Mouse (Mus musculus): ENCODE measurements around the gene Sult1a1.
A peak's percentile ranks its signal among the peaks of the same experiment; 100 is the strongest.

Gene Sult1a1

DNA sequence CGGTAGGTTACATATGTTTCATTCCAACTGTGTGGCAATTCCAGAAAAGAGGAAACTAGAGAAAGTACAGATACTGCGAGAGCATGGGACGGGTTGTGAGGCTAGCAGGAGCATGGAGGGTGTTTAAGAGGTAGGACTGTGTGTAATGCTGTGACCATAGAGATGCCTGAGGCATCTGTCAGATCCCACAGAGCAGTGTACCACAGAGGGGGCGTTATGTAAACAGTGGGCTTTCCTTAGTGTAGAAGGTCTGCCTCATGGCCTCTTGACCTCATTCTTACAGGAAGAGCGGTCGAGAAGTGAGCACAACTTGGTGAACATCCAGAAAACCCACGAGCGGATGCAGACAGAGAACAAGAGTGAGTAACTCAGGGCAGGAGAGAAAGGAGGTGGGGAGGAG, 12.6 kb downstream of the Sult1a1 start:
- Histone ChIP-seq H3K9me3 (ENCODE audit: low read length) (no peaks in the 10 kb centered on the region), H3K36me3 (ENCODE audit: insufficient read depth, low read length) (peaks cover 76% of the 10 kb centered on the region), H3K27me3 (ENCODE audit: insufficient read depth, low read length) (no peaks in the 10 kb centered on the region), H3K4me1 (replicated peaks; ENCODE audit: low read depth, low read length) (no peaks in the 10 kb centered on the region; the same call in 1 of the 2 replicates), H3K4me3 (replicated peaks; ENCODE audit: low read length) (no peak overlapping the region)
- TF ChIP-seq POU5F1 (IDR thresholded peaks at IDR 0.05; ENCODE audit: borderline replicate concordance, low read length), result no peak
- TF ChIP-seq NANOG (IDR thresholded peaks at IDR 0.05; ENCODE audit: borderline replicate concordance, low read length), result no peak
- no peak for TF ChIP-seq CTCF (conservative IDR thresholded peaks at IDR 0.05; ENCODE audit: low read length)

DNA sequence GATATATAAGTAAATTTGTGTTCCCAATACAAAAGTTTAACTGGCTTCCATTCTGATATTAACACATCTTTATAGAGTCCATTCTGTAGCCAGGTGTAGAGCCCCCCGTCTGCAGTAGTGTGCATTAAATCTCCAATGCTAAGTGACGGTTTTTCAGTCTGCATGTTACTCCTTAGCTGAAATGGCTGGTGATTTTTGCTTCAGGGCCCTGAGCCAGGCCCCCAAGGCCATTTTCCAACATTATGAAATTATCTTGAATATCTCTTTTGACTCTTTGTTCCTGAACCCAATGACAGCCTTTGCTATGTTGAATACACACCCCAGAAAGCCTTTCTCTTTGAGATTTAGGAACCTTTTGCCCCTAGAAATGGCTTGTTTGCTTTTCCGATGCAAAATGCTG, 16.5 kb downstream of the Sult1a1 start:
- Histone ChIP-seq H3K9me3 (ENCODE audit: low read length) (no peaks in the 10 kb centered on the region), H3K36me3 (ENCODE audit: insufficient read depth, low read length) (peaks cover 50% of the 10 kb centered on the region), H3K27me3 (ENCODE audit: insufficient read depth, low read length) (no peaks in the 10 kb centered on the region), H3K4me1 (replicated peaks; ENCODE audit: low read depth, low read length) (no peaks in the 10 kb centered on the region; the same call in 1 of the 2 replicates), H3K4me3 (replicated peaks; ENCODE audit: low read length) (no peak overlapping the region)
- TF ChIP-seq NANOG (IDR thresholded peaks at IDR 0.05; ENCODE audit: borderline replicate concordance, low read length) (no peak), CTCF (conservative IDR thresholded peaks at IDR 0.05; ENCODE audit: low read length) (no peak), POU5F1 (IDR thresholded peaks at IDR 0.05; ENCODE audit: borderline replicate concordance, low read length) (no peak)

DNA sequence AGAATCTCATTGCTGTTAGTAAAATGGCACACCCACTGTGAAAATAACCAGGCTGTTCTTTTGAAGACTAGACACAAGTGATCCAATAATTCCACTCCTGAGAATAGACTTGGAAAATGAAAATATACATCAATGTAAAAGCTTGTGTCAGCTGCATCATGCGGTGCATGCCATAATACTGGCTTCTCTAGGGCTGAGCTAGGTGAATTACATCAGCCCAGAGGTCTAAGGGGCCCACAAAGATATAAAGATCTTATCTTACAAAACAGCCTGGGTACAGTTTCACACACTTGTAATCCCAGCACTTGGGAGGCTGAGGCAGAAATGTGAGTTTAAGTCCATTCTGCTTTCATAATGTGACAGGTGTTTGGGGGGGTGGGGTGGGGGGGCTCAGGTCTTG, 18.7 kb downstream of the Sult1a1 start:
- no peaks in the 10 kb centered on the region for H3K27me3 ChIP-seq (ENCODE audit: insufficient read depth, low read length)
- no peaks in the 10 kb centered on the region for H3K9me3 ChIP-seq (ENCODE audit: low read length)
- TF ChIP-seq NANOG (IDR thresholded peaks at IDR 0.05; ENCODE audit: borderline replicate concordance, low read length) (no peak), CTCF (conservative IDR thresholded peaks at IDR 0.05; ENCODE audit: low read length) (no peak), POU5F1 (IDR thresholded peaks at IDR 0.05; ENCODE audit: borderline replicate concordance, low read length) (no peak)
- H3K4me3 ChIP-seq (replicated peaks; ENCODE audit: low read length), result no peak overlapping the region
- peaks cover 28% of the 10 kb centered on the region for H3K36me3 ChIP-seq (ENCODE audit: insufficient read depth, low read length)
- no peaks in the 10 kb centered on the region for H3K4me1 ChIP-seq (replicated peaks; ENCODE audit: low read depth, low read length)

DNA sequence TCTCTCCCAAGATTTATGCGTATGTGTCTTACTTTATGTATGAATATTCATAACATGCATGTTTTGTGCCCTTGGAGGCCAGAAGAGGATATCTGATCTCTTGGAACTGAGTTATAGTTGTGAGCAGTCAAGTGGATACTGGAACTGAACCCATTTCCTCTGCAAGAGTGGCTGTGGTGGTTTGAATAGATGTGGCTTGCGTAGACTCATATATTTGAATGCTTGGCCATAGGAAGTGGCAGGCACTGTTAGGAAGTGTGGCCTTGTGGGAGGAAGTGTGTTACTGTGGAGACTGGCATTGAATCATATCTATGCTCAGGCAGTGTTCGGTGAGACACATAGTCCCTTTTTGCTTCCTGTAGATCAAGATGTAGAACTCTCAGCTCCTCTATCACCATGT, 20.5 kb downstream of the Sult1a1 start:
- H3K4me1 ChIP-seq (replicated peaks; ENCODE audit: low read depth, low read length), result no peaks in the 10 kb centered on the region
- TF ChIP-seq POU5F1 (IDR thresholded peaks at IDR 0.05; ENCODE audit: borderline replicate concordance, low read length), result no peak
- TF ChIP-seq NANOG (IDR thresholded peaks at IDR 0.05; ENCODE audit: borderline replicate concordance, low read length), result no peak
- TF ChIP-seq CTCF (conservative IDR thresholded peaks at IDR 0.05; ENCODE audit: low read length), result no peak
- H3K36me3 ChIP-seq (ENCODE audit: insufficient read depth, low read length), result peaks cover 16% of the 10 kb centered on the region; the same call in 1 of the 2 replicates
- H3K27me3 ChIP-seq (ENCODE audit: insufficient read depth, low read length), result no peaks in the 10 kb centered on the region
- H3K4me3 ChIP-seq (replicated peaks; ENCODE audit: low read length), result no peak overlapping the region
- H3K9me3 ChIP-seq (ENCODE audit: low read length), result no peaks in the 10 kb centered on the region

DNA sequence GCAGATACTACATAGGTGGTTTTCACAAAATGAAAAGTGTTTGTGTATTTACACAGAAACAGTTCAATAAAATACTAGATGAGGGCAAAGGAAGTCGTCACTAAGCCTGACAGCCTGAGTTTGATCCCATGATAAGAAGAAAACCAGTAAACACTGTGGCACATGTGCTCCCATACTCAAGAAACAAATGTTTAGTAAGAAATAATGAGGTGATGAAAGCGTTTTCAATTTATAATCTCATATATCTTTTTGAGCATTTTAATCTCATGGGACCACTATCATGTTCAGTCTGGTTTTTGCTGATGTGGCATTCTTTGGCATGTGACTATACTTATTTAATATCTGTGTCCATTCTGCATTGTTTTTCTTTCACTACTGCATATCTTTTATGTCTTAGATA, 22.2 kb downstream of the Sult1a1 start:
- no peaks in the 10 kb centered on the region for H3K27me3 ChIP-seq (ENCODE audit: insufficient read depth, low read length)
- peaks cover 15% of the 10 kb centered on the region; the same call in 1 of the 2 replicates for H3K36me3 ChIP-seq (ENCODE audit: insufficient read depth, low read length)
- no peak overlapping the region for H3K4me3 ChIP-seq (replicated peaks; ENCODE audit: low read length)
- peaks cover 10% of the 10 kb centered on the region for H3K4me1 ChIP-seq (replicated peaks; ENCODE audit: low read depth, low read length)
- TF ChIP-seq NANOG (IDR thresholded peaks at IDR 0.05; ENCODE audit: borderline replicate concordance, low read length) (no peak), POU5F1 (IDR thresholded peaks at IDR 0.05; ENCODE audit: borderline replicate concordance, low read length) (no peak), CTCF (conservative IDR thresholded peaks at IDR 0.05; ENCODE audit: low read length) (no peak)
- no peaks in the 10 kb centered on the region for H3K9me3 ChIP-seq (ENCODE audit: low read length)

DNA sequence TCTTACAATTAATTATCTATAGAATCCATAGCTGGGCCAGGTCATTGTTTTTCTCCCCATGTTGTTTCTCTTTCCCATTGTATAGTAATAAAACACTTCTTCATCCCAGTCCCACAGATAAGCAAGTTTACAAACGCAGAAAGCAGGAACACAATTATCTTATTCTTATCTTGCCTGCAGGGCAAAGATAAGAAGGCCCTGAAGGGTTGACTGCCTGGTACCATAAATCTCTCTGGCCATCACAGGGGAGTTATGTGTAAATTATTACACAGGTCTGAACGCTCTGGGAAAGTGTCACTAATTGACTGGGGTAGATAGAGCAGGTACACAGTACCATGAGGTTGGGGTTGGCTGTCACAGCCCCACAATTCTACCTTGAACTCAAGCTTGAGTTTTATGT, 25.4 kb downstream of the Sult1a1 start:
- peaks cover 8% of the 10 kb centered on the region; the same call in 1 of the 2 replicates for H3K36me3 ChIP-seq (ENCODE audit: insufficient read depth, low read length)
- TF ChIP-seq NANOG (IDR thresholded peaks at IDR 0.05; ENCODE audit: borderline replicate concordance, low read length), result no peak
- no peak for TF ChIP-seq POU5F1 (IDR thresholded peaks at IDR 0.05; ENCODE audit: borderline replicate concordance, low read length)
- TF ChIP-seq CTCF (conservative IDR thresholded peaks at IDR 0.05; ENCODE audit: low read length), result no peak

DNA sequence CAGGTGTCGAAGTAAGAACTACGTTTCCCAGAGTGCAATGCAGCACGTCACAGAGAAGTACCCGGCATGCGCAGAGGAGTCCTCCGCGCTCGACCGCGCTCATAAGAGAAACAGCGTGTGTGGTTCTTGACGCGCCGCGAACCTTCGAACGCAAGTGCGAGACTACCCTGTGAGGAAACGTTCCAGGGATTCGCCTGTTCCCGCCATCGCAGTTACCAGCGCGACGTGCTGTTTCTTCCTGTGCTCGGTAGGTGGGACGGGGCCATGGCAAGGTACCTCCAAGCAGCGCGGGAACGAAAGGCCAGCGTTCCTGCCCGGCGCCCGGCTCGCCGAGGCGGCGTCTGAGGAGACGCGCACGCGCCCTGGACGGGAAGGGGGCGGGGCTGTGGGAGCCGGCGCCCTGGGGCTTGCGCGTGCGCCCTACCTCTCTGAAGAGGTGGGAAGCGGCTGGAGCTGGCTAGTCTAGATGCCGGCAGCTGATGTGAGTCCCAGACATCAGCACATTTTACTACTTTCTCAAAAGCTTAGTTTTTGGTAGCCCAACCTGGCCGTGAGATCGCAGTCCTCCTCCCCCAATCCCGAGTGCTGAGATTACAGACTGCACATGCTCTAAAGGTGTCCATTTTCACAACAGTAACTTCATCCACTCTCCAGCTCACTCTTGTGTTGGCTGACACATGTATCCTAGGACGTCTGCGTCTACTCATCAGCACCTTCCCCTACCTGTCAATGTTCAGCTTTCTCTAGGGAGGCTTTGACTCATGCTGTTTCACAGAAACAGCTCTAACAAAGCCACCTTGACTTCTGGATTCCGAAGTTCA, 26.8 kb downstream of the Sult1a1 start, which contains the start of gene Sgf29:
Gene Sgf29, plus strand, starts transcription at position 79 of the 821 bp plus-strand sequence.
- Histone ChIP-seq H3K4me3 (replicated peaks; ENCODE audit: low read length) (peak within 1 kb of the TSS; percentile 88), H3K27me3 (ENCODE audit: insufficient read depth, low read length) (no peaks in the 10 kb centered on the region), H3K9me3 (ENCODE audit: low read length) (no peaks in the 10 kb centered on the region), H3K4me1 (replicated peaks; ENCODE audit: low read depth, low read length) (peaks cover 37% of the 10 kb centered on the region), H3K36me3 (ENCODE audit: insufficient read depth, low read length) (0 out of 2 replicates have a peak, but pooled peaks cover 4% of the 10 kb centered on the region)
- TF ChIP-seq POU5F1 (IDR thresholded peaks at IDR 0.05; ENCODE audit: borderline replicate concordance, low read length) (no peak), NANOG (IDR thresholded peaks at IDR 0.05; ENCODE audit: borderline replicate concordance, low read length) (no peak), CTCF (conservative IDR thresholded peaks at IDR 0.05; ENCODE audit: low read length) (no peak)

More for the DNA sequence above, 25.4 kb downstream of the Sult1a1 start:
- H3K4me1 ChIP-seq (replicated peaks; ENCODE audit: low read depth, low read length), result peaks cover 25% of the 10 kb centered on the region
- H3K4me3 ChIP-seq (replicated peaks; ENCODE audit: low read length), result no peak overlapping the region
- H3K27me3 ChIP-seq (ENCODE audit: insufficient read depth, low read length), result no peaks in the 10 kb centered on the region
- H3K9me3 ChIP-seq (ENCODE audit: low read length), result no peaks in the 10 kb centered on the region

DNA sequence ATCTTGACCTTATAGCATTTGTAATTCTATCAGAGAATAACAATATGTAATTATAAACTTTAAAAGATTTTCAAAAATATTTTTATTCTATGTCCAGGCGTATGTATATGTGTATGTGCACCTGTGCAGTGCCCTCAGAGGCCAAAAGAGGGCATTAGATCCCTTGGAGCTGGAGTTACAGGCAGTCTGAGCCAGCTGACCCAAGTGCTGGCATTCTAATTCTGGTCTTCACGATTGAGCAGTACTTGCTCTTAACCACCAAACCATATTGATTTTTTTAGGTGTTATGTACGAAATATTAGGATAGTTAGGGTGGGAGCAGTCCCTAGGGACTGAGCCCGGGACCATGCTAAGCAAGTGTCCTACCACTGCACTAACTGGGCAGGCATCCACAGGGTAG, 27.7 kb downstream of the Sult1a1 start:
- Histone ChIP-seq H3K27me3 (ENCODE audit: insufficient read depth, low read length) (no peaks in the 10 kb centered on the region), H3K9me3 (ENCODE audit: low read length) (no peaks in the 10 kb centered on the region), H3K4me1 (replicated peaks; ENCODE audit: low read depth, low read length) (peaks cover 47% of the 10 kb centered on the region), H3K4me3 (replicated peaks; ENCODE audit: low read length) (peak overlapping the region; percentile 88), H3K36me3 (ENCODE audit: insufficient read depth, low read length) (0 out of 2 replicates have a peak, but pooled peaks cover 4% of the 10 kb centered on the region)
- no peak for TF ChIP-seq POU5F1 (IDR thresholded peaks at IDR 0.05; ENCODE audit: borderline replicate concordance, low read length)
- TF ChIP-seq CTCF (conservative IDR thresholded peaks at IDR 0.05; ENCODE audit: low read length), result peak; percentile 78

Data from E14TG2a.4 (cell line).